Mouse (Mus musculus): ENCODE results near the gene Nrsn2.

Gene Nrsn2

GRCm38 (mm10) chr2:152338319-152338718 is 38.1 kb downstream of the Nrsn2 start:
- no peak for DNase-seq

- DNase-seq, result no peak
Observed at GRCm38 (mm10) chr2:152337591-152338212, 38.7 kb downstream of the Nrsn2 start.

DNA sequence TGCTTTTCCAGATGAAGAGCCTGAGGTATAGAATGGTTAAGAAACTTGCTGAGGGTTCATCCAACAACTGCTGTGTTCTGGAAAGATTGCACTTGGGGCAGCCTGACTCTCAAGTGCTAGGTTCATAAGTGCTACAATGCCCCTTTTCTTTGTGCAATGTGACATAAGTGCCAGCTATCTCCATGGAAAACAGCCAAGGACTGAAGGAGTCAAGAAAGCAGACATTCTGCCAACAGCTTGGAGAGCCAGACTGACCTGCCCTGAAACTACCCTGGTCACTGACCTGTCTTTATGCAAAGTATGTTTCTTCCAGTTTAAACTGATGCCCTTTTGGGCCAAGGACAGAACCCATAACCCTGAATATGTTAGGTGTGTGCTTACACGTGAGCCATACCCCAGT is 39.6 kb downstream of the Nrsn2 start:
- no peak for DNase-seq

DNA sequence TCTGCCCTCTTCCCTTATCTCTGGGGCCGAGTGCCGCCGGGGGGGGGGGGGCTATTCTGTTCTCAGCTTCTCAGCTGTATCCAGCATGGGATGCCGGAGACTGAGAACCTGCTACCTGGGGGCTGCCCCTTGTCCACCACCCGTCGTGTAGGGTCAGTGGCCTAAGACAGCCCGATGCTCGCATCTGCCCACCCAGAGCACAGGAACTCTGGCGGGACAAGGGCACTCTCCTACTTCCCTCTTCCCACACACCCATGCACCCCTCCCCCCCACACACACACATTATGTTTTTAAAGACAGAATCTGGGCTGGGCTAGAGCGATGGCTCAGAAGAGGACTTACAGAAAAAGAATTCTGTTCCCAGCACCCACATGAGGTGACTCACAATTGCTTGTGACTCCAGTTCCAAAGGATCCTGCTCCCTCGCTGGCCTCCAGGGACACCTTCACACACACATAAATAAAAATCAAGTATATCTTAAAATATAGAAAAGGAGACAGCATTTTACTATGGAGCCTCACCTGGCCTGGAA is 41.1 kb downstream of the Nrsn2 start:
- no peak for DNase-seq

- no peak for DNase-seq
Observed at GRCm38 (mm10) chr2:152333345-152334006, 43.0 kb downstream of the Nrsn2 start.

DNA sequence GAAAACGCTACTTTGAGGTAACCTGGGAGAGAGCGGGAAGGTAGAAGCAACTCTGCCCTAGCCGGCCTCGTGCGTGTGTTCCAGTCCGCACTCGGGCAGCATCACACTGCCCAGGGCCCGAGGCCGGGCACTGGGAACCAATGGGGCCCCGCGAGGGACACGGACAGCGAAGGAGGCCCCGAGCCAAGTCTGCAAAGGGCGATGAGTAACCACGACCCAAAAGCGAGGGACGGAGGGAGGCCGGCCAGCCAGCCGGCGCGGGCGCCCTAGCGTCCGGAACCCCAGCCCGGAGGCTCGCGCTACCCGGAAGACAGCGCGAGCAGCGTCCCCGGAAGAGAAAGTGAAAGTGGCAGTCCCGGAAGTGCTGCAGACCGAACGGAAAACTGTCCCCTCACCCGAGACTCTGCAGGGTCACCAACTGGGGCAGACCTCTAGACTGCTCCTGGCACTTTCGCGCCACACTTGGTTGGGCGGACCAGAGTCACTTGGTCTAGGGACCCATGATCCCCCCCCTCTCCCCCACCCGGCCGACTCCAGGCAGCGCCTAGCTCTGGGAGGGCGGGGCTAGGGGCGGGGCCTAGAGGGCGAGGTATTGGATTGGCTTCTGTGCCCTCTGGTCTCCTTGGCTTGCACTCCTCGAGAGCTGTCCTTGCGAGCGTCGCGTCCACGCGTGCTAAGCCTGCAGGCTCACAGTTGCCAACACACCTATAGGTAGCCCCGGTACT is 44.2 kb downstream of the Nrsn2 start, which contains the start of gene Rbck1:
Gene Rbck1, minus strand, starts transcription at position 553 of the 725 bp plus-strand sequence.
- peak; percentile 90 for DNase-seq

GRCm38 (mm10) chr2:152330858-152331423 is 45.5 kb downstream of the Nrsn2 start:
- no peak for DNase-seq

DNA sequence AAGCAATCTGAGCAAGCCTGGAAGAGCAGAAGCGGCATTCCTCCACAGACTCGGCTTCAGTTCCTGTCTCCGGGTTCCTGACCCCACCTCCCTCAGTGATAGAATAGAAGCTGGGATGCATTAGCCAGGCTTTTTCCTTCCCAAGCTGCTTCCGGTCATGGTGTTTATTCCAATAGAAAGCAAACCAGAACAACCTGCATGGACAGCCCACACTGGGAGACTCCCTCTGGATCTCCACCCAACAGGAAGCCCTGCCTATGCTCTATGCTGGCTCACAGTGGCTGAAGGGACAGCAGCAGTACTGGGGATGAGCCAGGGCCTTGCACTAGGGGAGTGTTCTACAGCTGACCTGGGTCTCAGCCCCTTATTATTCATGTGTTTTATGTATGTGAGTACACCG is 48.5 kb downstream of the Nrsn2 start:
- peak; percentile 28 for DNase-seq

GRCm38 (mm10) chr2:152326654-152327053 is 49.8 kb downstream of the Nrsn2 start:
- no peak for DNase-seq

DNA sequence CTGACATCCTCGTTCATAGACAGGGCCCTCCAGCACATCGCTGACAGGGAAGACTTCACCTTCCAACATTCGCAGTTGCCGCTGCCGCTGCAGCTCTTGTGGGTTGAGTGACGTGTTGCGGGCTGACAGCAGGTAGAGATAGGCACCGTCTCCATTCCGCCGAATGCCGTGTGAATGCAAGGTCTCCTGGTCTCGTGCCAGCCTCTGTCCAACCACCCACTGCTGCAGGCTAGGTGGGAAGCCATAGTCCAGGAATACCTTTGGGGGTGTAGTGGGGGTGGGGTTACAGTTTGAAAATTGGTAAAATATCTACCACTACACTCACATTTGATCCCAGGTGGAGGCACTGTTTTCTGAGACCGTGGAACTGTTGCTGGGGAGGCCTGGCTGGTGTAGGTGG is 50.3 kb downstream of the Nrsn2 start:
- no peak for DNase-seq

GRCm38 (mm10) chr2:152324842-152325241 is 51.6 kb downstream of the Nrsn2 start:
- DNase-seq, result no peak

DNA sequence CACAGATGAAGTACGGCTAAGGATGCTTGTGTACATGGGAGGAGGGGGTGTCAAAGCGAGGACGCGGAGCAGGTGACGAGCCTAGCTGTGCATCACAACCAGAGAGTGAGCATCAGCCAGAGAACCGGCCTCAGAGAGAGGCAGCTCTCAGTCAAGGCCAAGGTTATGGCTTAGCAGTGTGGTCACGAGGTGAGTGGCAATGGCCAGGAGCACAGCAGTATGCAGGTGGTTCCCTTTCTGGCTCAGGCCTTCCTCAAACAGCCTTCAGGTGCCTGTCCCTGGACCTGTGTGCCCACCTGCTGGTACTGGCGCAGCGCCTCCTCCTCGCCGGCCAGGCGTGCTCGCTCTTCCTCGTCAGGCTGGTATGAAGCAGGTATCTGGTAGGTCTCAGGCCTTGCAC is 52.5 kb downstream of the Nrsn2 start:
- no peak for DNase-seq

DNA sequence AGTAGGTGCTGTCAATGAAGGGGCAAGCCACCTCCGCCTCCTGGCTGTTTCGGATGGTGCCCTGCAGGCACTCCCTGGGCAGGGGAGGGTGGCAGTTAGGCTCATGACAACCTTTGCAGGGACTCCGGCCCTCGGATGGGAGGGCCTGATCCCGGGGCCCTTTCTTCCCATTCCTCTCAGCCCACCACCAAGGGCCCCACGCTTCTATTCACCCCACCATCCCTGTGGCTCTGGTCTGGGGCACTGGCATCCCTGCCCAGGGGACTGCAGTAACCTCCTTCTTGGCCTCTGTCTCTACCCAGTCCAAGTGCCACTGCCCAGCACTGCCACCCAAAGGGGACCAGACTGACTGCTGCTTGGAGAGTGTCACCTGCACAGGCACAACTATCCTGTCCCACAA is 54.2 kb downstream of the Nrsn2 start:
- no peak for DNase-seq

DNA sequence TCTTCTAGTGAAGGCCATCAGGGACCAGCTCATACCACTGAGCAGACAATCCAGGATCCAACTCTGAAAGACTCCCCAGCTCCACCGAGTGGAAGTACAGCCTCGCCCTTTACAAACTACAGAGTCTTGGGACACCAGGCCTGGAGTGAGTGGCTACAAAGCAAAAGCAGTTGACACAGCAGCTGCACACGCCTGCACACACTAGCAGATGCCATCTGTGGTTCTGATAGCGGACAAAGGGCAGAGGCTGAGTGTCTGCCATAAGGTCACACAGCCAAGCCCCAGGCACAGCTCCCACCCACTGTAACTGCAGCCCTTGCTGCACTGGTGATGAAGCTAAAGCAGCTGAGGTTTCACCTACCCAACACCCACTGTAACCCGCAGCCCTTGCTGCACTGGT is 54.9 kb downstream of the Nrsn2 start:
- DNase-seq, result no peak
